ENCODE assay signal across 8 mouse cellular contexts in genomic region chr7:12909498-12909962, GRCm38 (mm10). TPM values are rescaled to one million over a fixed set of nuclear protein-coding genes. Genes with fewer than 3 reads are reported as not detected.
A peak's percentile ranks its signal among the peaks of the same experiment; 100 is the strongest.
DNase-seq lines count a peak whose midpoint lies in the region; ATAC-seq and TF ChIP-seq lines count a peak whose summit lies in the region.

No protein-coding gene starts in this region.

- H3K4me2 ChIP-seq in hindbrain, embryonic 11.5 days (replicated peaks; ENCODE audit: low read depth, low read length): peak overlapping the region; percentile 64
- H3K4me2 ChIP-seq in lung, postnatal 0 days (replicated peaks; ENCODE audit: low read depth, low read length): peak overlapping the region; percentile 64

- H3K27me3 ChIP-seq in hindbrain, embryonic 11.5 days (ENCODE audit: control insufficient read depth, insufficient read depth, low read length): no peaks in the 10 kb centered on the region
- H3K27me3 ChIP-seq in lung, postnatal 0 days (replicated peaks; ENCODE audit: insufficient read depth, low read length): no peaks in the 10 kb centered on the region

- H3K36me3 ChIP-seq in hindbrain, embryonic 11.5 days (ENCODE audit: control insufficient read depth, insufficient read depth, low read length): 0 out of 2 replicates have a peak, but pooled peaks cover 6% of the 10 kb centered on the region
- peaks cover 5% of the 10 kb centered on the region; the same call in 1 of the 2 replicates for H3K36me3 ChIP-seq in lung, postnatal 0 days (ENCODE audit: insufficient read depth, low read length)

- ATAC-seq in hindbrain, embryonic 11.5 days (ENCODE audit: low FRiP score): peak; percentile 53
- ATAC-seq in lung, postnatal 0 days: peak; percentile 46

- 39% methylated on average over 7 of the region's 7 CpGs for WGBS in hindbrain, embryonic 11.5 days
- 44% methylated on average over 7 of the region's 7 CpGs for WGBS in lung, postnatal 0 days

- peak overlapping the region; percentile 46 for H3K4me3 ChIP-seq in hindbrain, embryonic 11.5 days (ENCODE audit: low read depth, low read length)
- H3K4me3 ChIP-seq in lung, postnatal 0 days (ENCODE audit: low read depth, low read length): peak overlapping the region; percentile 48

- H3K9ac ChIP-seq in hindbrain, embryonic 11.5 days (ENCODE audit: low read depth, low read length): peak overlapping the region; percentile 62; the same call in 1 of the 2 replicates
- H3K9ac ChIP-seq in lung, postnatal 0 days (replicated peaks; ENCODE audit: low read depth): no peak overlapping the region

- 0 out of 2 replicates have a peak overlapping the region, but pooled peaks have one; percentile 56 for H3K27ac ChIP-seq in hindbrain, embryonic 11.5 days (ENCODE audit: low read depth, low read length)
- H3K27ac ChIP-seq in lung, postnatal 0 days (ENCODE audit: low read length): peak overlapping the region; percentile 93

- TF ChIP-seq CTCF in lung, postnatal 0 days (IDR thresholded peaks at IDR 0.05): peak; percentile 83

- peak; percentile 79 for DNase-seq in MN1 (ENCODE audit: low spot score)
- peak; percentile 80 for DNase-seq in cerebellum, adult 8-10 months
- DNase-seq in frontal cortex, adult 2 months (ENCODE audit: extremely low spot score in 1 of 2, low spot score in 1 of 2): peak; percentile 64 to 90
- DNase-seq in hindbrain, embryonic 11.5 days (ENCODE audit: low spot score): peak; percentile 82
- DNase-seq in layer of hippocampus, postnatal 10 days (ENCODE audit: low spot score in 2 of 2): peak; percentile 76 to 77
- DNase-seq in lung, postnatal 0 days (ENCODE audit: low spot score): peak; percentile 85
- DNase-seq in ovary, postnatal 10 days (ENCODE audit: low spot score): peak; percentile 39
- peak; percentile 91 for DNase-seq in thymus, postnatal 0 days (ENCODE audit: low spot score)

- peak; percentile 8; the same call in 1 of the 2 replicates for TF ChIP-seq EP300 in lung, postnatal 0 days (IDR thresholded peaks at IDR 0.05)

- no peaks in the 10 kb centered on the region for H3K9me3 ChIP-seq in hindbrain, embryonic 11.5 days (ENCODE audit: control insufficient read depth, low read length)
- H3K9me3 ChIP-seq in lung, postnatal 0 days (ENCODE audit: low read length): no peaks in the 10 kb centered on the region

- H3K4me1 ChIP-seq in hindbrain, embryonic 11.5 days (replicated peaks; ENCODE audit: control insufficient read depth, insufficient read depth, low read length): no peaks in the 10 kb centered on the region
- H3K4me1 ChIP-seq in lung, postnatal 0 days (ENCODE audit: insufficient read depth, low read depth, low read length): no peaks in the 10 kb centered on the region; the same call in 1 of the 2 replicates

RNA-seq across cellular contexts. Expression of gene Zscan22, which starts 11.9 kb away (rescaled TPM):
- 12.9 TPM in 2 replicates for polyA plus RNA-seq in frontal cortex, adult 2 months (2012; rRNA removed)
- polyA plus RNA-seq in hindbrain, embryonic 11.5 days (2014; fragmentation: Nextera tagmentation; extraction: Ambion mirVana): 19.1 and 19.9 TPM in 2 replicates
- total RNA-seq in layer of hippocampus, postnatal 10 days (2021): 10 to 100 TPM; 12.1 to 13.1 TPM
- 4.4 and 4.7 TPM in 2 replicates for polyA plus RNA-seq in lung, postnatal 0 days (2015; fragmentation: Nextera tagmentation; extraction: Ambion mirVana)
- polyA plus RNA-seq in thymus, postnatal 0 days (2015; fragmentation: Nextera tagmentation; extraction: Ambion mirVana): 4.6 and 7.2 TPM in 2 replicates

RNA-seq across cellular contexts. Expression of gene Rps5, which starts 12.6 kb away (rescaled TPM):
- 776 and 848 TPM in 2 replicates for polyA plus RNA-seq in frontal cortex, adult 2 months (2012; rRNA removed)
- 842 and 852 TPM in 2 replicates for polyA plus RNA-seq in hindbrain, embryonic 11.5 days (2014; fragmentation: Nextera tagmentation; extraction: Ambion mirVana)
- 100 to 1,000 TPM; 535 to 542 TPM for total RNA-seq in layer of hippocampus, postnatal 10 days (2021)
- 609 and 716 TPM in 2 replicates for polyA plus RNA-seq in lung, postnatal 0 days (2015; fragmentation: Nextera tagmentation; extraction: Ambion mirVana)
- 1,115 and 1,143 TPM in 2 replicates for polyA plus RNA-seq in thymus, postnatal 0 days (2015; fragmentation: Nextera tagmentation; extraction: Ambion mirVana)

RNA-seq across cellular contexts. Expression of gene Rnf225, which starts 17.7 kb away (rescaled TPM):
- 0.69 and 0.86 TPM in 2 replicates for polyA plus RNA-seq in frontal cortex, adult 2 months (2012; rRNA removed)
- polyA plus RNA-seq in hindbrain, embryonic 11.5 days (2014; fragmentation: Nextera tagmentation; extraction: Ambion mirVana): 0.50 and 0.66 TPM in 2 replicates
- total RNA-seq in layer of hippocampus, postnatal 10 days (2021): 1 to 10 TPM; 1.2 TPM
- polyA plus RNA-seq in lung, postnatal 0 days (2015; fragmentation: Nextera tagmentation; extraction: Ambion mirVana): 1.3 and 1.4 TPM in 2 replicates
- polyA plus RNA-seq in thymus, postnatal 0 days (2015; fragmentation: Nextera tagmentation; extraction: Ambion mirVana): 0.22 and 0.42 TPM in 2 replicates

RNA-seq across cellular contexts. Expression of gene Zfp128, which starts 28.6 kb away (rescaled TPM):
- polyA plus RNA-seq in frontal cortex, adult 2 months (2012; rRNA removed): 4.6 and 5.3 TPM in 2 replicates
- polyA plus RNA-seq in hindbrain, embryonic 11.5 days (2014; fragmentation: Nextera tagmentation; extraction: Ambion mirVana): 6.1 TPM in 2 replicates
- total RNA-seq in layer of hippocampus, postnatal 10 days (2021): 1 to 10 TPM; 6.0 to 8.9 TPM
- 2.5 TPM in 2 replicates for polyA plus RNA-seq in lung, postnatal 0 days (2015; fragmentation: Nextera tagmentation; extraction: Ambion mirVana)
- 1.9 and 2.4 TPM in 2 replicates for polyA plus RNA-seq in thymus, postnatal 0 days (2015; fragmentation: Nextera tagmentation; extraction: Ambion mirVana)

RNA-seq across cellular contexts. Expression of gene Zfp324, which starts 56.1 kb away (rescaled TPM):
- 5.7 and 6.1 TPM in 2 replicates for polyA plus RNA-seq in frontal cortex, adult 2 months (2012; rRNA removed)
- 7.4 and 8.0 TPM in 2 replicates for polyA plus RNA-seq in hindbrain, embryonic 11.5 days (2014; fragmentation: Nextera tagmentation; extraction: Ambion mirVana)
- total RNA-seq in layer of hippocampus, postnatal 10 days (2021): 10 to 100 TPM; 14.7 to 15.7 TPM
- 5.5 and 5.7 TPM in 2 replicates for polyA plus RNA-seq in lung, postnatal 0 days (2015; fragmentation: Nextera tagmentation; extraction: Ambion mirVana)
- polyA plus RNA-seq in thymus, postnatal 0 days (2015; fragmentation: Nextera tagmentation; extraction: Ambion mirVana): 4.9 and 5.0 TPM in 2 replicates

Comparison
In these comparisons a context has a peak if more than half of its experiments do, and no peak if none do; other contexts are left out.
1. Peak in every context shown above with its lines: DNase-seq, ATAC-seq, H3K4me3 ChIP-seq and H3K27ac ChIP-seq.
2. DNase-seq: peak in every context shown above with its lines; median percentile 91 in thymus, postnatal 0 days; 85 in lung, postnatal 0 days; 82 in hindbrain, embryonic 11.5 days; 80 in cerebellum, adult 8-10 months; 79 in MN1; 77 in frontal cortex, adult 2 months; 76 in layer of hippocampus, postnatal 10 days; 39 in ovary, postnatal 10 days.